In genomic region chr17:45866346-45866745, GRCm38 (mm10) we compare ENCODE assay signal across 10 mouse cellular contexts.
DNase-seq lines count a peak whose midpoint lies in the region; ATAC-seq lines count a peak whose summit lies in the region.
"Had no signal": no experiment of that assay in that cellular context is flagged by ENCODE, and none has a peak within 500 bp of the region (broad histone marks: within the 10 kb centered on the region; RNA-seq: fewer than 3 reads in every experiment).

No protein-coding gene starts in this region.

- H3K27ac ChIP-seq in kidney, embryonic 15.5 days: peak overlapping the region; percentile 41
- 0 out of 2 replicates have a peak overlapping the region, but pooled peaks have one; percentile 11 for H3K27ac ChIP-seq in embryonic facial prominence, embryonic 10.5 days (replicated peaks)
- H3K27ac ChIP-seq: liver, embryonic 13.5 days had no signal

- no peak overlapping the region for H3K4me3 ChIP-seq in kidney, embryonic 15.5 days (replicated peaks)
- H3K4me3 ChIP-seq in embryonic facial prominence, embryonic 10.5 days: no peak overlapping the region
- H3K4me3 ChIP-seq: liver, embryonic 13.5 days had no signal

- WGBS in kidney, embryonic 15.5 days: 27% methylated on average over 10 of the region's 10 CpGs
- WGBS in embryonic facial prominence, embryonic 10.5 days: 21% methylated on average over 10 of the region's 10 CpGs

- intact Hi-C loops in gastrocnemius, postnatal 14 days (cut with DNase I; ENCODE audit: low total_unique reads): no loop called here
- intact Hi-C loops in heart, postnatal 25 days (cut with DNase I): no loop called here

- no peak overlapping the region for H3K4me2 ChIP-seq in kidney, embryonic 15.5 days
- H3K4me2 ChIP-seq: liver, embryonic 13.5 days had no signal

- H3K4me1 ChIP-seq in kidney, embryonic 15.5 days: peaks cover 57% of the 10 kb centered on the region
- H3K4me1 ChIP-seq in embryonic facial prominence, embryonic 10.5 days: peaks cover 79% of the 10 kb centered on the region

- H3K9me3 ChIP-seq in kidney, embryonic 15.5 days (replicated peaks): no peaks in the 10 kb centered on the region
- H3K9me3 ChIP-seq in embryonic facial prominence, embryonic 10.5 days: no peaks in the 10 kb centered on the region; the same call in 1 of the 2 replicates
- H3K9me3 ChIP-seq: liver, embryonic 13.5 days had no signal

- no peaks in the 10 kb centered on the region for H3K36me3 ChIP-seq in kidney, embryonic 15.5 days
- H3K36me3 ChIP-seq in embryonic facial prominence, embryonic 10.5 days (replicated peaks): no peaks in the 10 kb centered on the region
- H3K36me3 ChIP-seq: liver, embryonic 13.5 days had no signal

- H3K27me3 ChIP-seq in kidney, embryonic 15.5 days: peaks cover 7% of the 10 kb centered on the region
- peaks cover 72% of the 10 kb centered on the region for H3K27me3 ChIP-seq in embryonic facial prominence, embryonic 10.5 days (replicated peaks; ENCODE audit: low read depth, poor library complexity, severe bottlenecking)

- no peak for DNase-seq in kidney, adult 8-10 months
- DNase-seq in embryonic facial prominence, embryonic 10.5 days (ENCODE audit: low spot score): no peak
- DNase-seq in gastrocnemius, postnatal 14 days: peak; percentile 57
- peak; percentile 55 for DNase-seq in heart, postnatal 25 days (ENCODE audit: low spot score)
- no peak for DNase-seq in retina, postnatal 1 day
- no peak for DNase-seq in thymus, postnatal 0 days (ENCODE audit: low spot score)
- no peak for DNase-seq in embryo, embryonic 10 days (ENCODE audit: low spot score)
- DNase-seq: cerebellum, adult 8-10 months; liver, embryonic 13.5 days had no signal

- H3K9ac ChIP-seq in kidney, embryonic 15.5 days: no peak overlapping the region
- H3K9ac ChIP-seq: liver, embryonic 13.5 days had no signal

- ATAC-seq in kidney, embryonic 15.5 days (replicated peaks; ENCODE audit: low FRiP score): no peak

Comparison
In these comparisons a context has a peak if more than half of its experiments do, and no peak if none do; other contexts are left out.
1. DNase-seq: peak in gastrocnemius, postnatal 14 days (single experiment) and heart, postnatal 25 days (single experiment); none in kidney, adult 8-10 months (0 of 2), embryonic facial prominence, embryonic 10.5 days (single experiment), retina, postnatal 1 day (single experiment), thymus, postnatal 0 days (single experiment) and embryo, embryonic 10 days (single experiment).